Mouse (Mus musculus) heart, embryonic 16.5 days (tissue): ENCODE measurements around the gene Fbxo34. TPM values are rescaled to one million over a fixed set of nuclear protein-coding genes. Genes with fewer than 3 reads are reported as not detected.

Experiments used
- ATAC-seq: fragments of 200-750 bp; cut with Nextera tagmentation; replicated peaks from 2 replicates; pipeline ENCODE4 v1.8.0; 2017; ENCODE audit warnings: moderate number of reproducible peaks; ENCODE audit not compliant: insufficient read depth, low FRiP score; ENCODE audit errors: extremely low read depth
- H3K27ac ChIP-seq: fragments of 300-500 bp; sonication (generic); 2 replicates; pipeline ENCODE4 v1.5.1; 2014; ENCODE audit warnings: mild to moderate bottlenecking, low read length, control low read depth, moderate library complexity
- H3K27me3 ChIP-seq: fragments of 300-500 bp; sonication (generic); 2 replicates; pipeline ENCODE4 v1.6.1; 2014; ENCODE audit warnings: low read length, mixed read lengths; ENCODE audit not compliant: control insufficient read depth, insufficient read depth
- H3K36me3 ChIP-seq: fragments of 300-500 bp; sonication (generic); 2 replicates; pipeline ENCODE4 v1.6.1; 2014; ENCODE audit not compliant: control insufficient read depth, insufficient read depth
- H3K4me1 ChIP-seq: fragments of 300-500 bp; sonication (generic); 2 replicates; pipeline ENCODE4 v1.6.1; 2014; ENCODE audit warnings: low read length, mixed read lengths; ENCODE audit not compliant: control insufficient read depth, insufficient read depth
- H3K4me2 ChIP-seq: fragments of 300-500 bp; sonication (generic); 2 replicates; pipeline ENCODE4 v1.6.1; 2014; ENCODE audit warnings: low read depth, mild to moderate bottlenecking, control low read depth, low read length
- H3K4me3 ChIP-seq: fragments of 300-500 bp; sonication (generic); 2 replicates; pipeline ENCODE4 v1.5.1; 2014; ENCODE audit warnings: mild to moderate bottlenecking, control low read depth, low read length
- H3K9ac ChIP-seq: fragments of 300-500 bp; sonication (generic); 2 replicates; pipeline ENCODE4 v1.6.1; 2014; ENCODE audit warnings: low read length, control low read depth
- H3K9me3 ChIP-seq: fragments of 300-500 bp; sonication (generic); replicated peaks from 2 replicates; pipeline ENCODE4 v1.6.1; 2016; ENCODE audit warnings: low read length; ENCODE audit not compliant: control insufficient read depth
- WGBS: fragments of 180-500 bp; shearing (Covaris S2); extraction: QIAGEN DNeasy Blood & Tissue Kit; methylation state at CpG from one replicate; pipeline ENCODE4 v1.1.7; 2014; 5-methylcytosine and 5-hydroxymethylcytosine counted together
- polyA plus RNA-seq: library from polyadenylated mRNA; unstranded; fragments of >200 nt; fragmentation: Nextera tagmentation; extraction: Ambion mirVana; gene quantifications from 2 replicates; pipeline ENCODE4 v1.2.1, GENCODE M21; 2015

Fbxo34 gene
- polyA plus RNA-seq, 1 experiment from 2014 or later = 16.7 TPM

- Histone ChIP-seq H3K27me3 (no peaks in the 10 kb centered on the region), H3K36me3 (no peaks in the 10 kb centered on the region), H3K9ac (no peak overlapping the region), H3K4me1 (peaks cover 5% of the 10 kb centered on the region), H3K4me2 (no peak overlapping the region), H3K9me3 (no peaks in the 10 kb centered on the region), H3K4me3 (no peak overlapping the region), H3K27ac (no peak overlapping the region)
- 71% methylated on average over 6 of the region's 6 CpGs for WGBS
- ATAC-seq = no peak
Measured at GRCm38 (mm10) chr14:47482200-47482599, 32.0 kb downstream of the Fbxo34 start.

DNA sequence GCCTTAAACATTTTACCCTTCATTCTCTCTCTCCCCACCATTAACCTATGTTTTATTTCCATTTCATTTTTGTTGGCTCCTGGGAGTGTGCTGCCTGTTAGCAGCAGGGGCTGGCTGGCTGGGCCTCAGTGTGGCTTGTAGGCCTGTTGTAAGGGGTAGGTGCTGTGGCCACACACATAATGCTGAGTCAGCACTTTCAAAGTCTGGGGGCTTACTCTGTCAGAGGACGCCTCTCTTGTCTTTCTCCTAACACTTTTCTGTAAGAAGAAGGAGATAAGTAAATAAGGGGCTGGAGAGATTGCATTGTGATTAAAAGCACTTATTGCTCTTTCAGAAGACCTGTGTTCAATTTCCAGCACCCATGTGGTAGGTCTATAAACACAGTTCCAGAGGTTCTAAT lies 32.9 kb downstream of the Fbxo34 start:
- H3K36me3 ChIP-seq = no peaks in the 10 kb centered on the region
- WGBS = 76% methylated on average over 1 of the region's 1 CpGs
- ATAC-seq = no peak

GRCm38 (mm10) chr14:47488732-47489131 lies 38.5 kb downstream of the Fbxo34 start:
- no peaks in the 10 kb centered on the region for H3K9me3 ChIP-seq
- no peak overlapping the region for H3K4me2 ChIP-seq
- WGBS = 68% methylated on average over 7 of the region's 7 CpGs
- no peak overlapping the region for H3K27ac ChIP-seq
- H3K9ac ChIP-seq = no peak overlapping the region
- H3K4me3 ChIP-seq = no peak overlapping the region
- no peaks in the 10 kb centered on the region for H3K36me3 ChIP-seq
- H3K27me3 ChIP-seq = no peaks in the 10 kb centered on the region
- ATAC-seq = no peak
- H3K4me1 ChIP-seq = peaks cover 15% of the 10 kb centered on the region

More for the DNA sequence above, 32.9 kb downstream of the Fbxo34 start:
- no peaks in the 10 kb centered on the region for H3K27me3 ChIP-seq
- no peak overlapping the region for H3K4me2 ChIP-seq
- no peak overlapping the region for H3K4me3 ChIP-seq
- no peak overlapping the region for H3K27ac ChIP-seq
- H3K4me1 ChIP-seq = peaks cover 5% of the 10 kb centered on the region
- no peaks in the 10 kb centered on the region for H3K9me3 ChIP-seq
- no peak overlapping the region for H3K9ac ChIP-seq

GRCm38 (mm10) chr14:47489310-47490097 lies 39.3 kb downstream of the Fbxo34 start:
- ATAC-seq = no peak

DNA sequence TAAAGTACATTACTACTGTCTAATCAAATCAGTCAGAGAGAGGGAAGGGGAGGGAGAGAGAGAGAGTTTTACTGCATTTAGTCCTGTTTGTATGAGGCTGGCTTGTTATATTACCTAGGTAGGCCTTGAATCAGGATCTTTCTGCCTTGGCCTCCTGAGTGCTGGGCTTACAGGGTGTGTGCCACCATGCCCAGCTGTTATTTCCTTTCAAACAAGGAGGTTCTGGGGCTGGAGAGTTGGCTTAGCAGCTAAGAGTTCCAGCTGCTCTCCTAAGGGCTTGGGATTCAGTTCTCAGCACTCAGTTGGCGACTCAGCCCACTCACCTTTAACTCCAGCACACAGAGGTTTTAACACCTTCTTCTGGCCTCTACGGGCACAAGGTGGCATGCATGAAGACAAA lies 40.5 kb downstream of the Fbxo34 start:
- Histone ChIP-seq H3K27ac (no peak overlapping the region), H3K4me1 (peaks cover 15% of the 10 kb centered on the region), H3K4me2 (no peak overlapping the region), H3K9ac (no peak overlapping the region), H3K9me3 (no peaks in the 10 kb centered on the region), H3K36me3 (no peaks in the 10 kb centered on the region), H3K4me3 (no peak overlapping the region), H3K27me3 (no peaks in the 10 kb centered on the region)
- no peak for ATAC-seq
- WGBS = 88% methylated on average over 2 of the region's 2 CpGs

More at GRCm38 (mm10) chr14:47489310-47490097, 39.3 kb downstream of the Fbxo34 start:
- Histone ChIP-seq H3K9ac (no peak overlapping the region), H3K36me3 (no peaks in the 10 kb centered on the region), H3K4me3 (no peak overlapping the region), H3K9me3 (no peaks in the 10 kb centered on the region), H3K27ac (no peak overlapping the region), H3K4me1 (peaks cover 15% of the 10 kb centered on the region), H3K4me2 (peak overlapping the region; percentile 9; the same call in 1 of the 2 replicates), H3K27me3 (no peaks in the 10 kb centered on the region)
- WGBS = 40% methylated on average over 10 of the region's 10 CpGs

- Histone ChIP-seq H3K27me3 (no peaks in the 10 kb centered on the region), H3K9me3 (no peaks in the 10 kb centered on the region)
Measured at GRCm38 (mm10) chr14:47493592-47494361, 43.6 kb downstream of the Fbxo34 start.

DNA sequence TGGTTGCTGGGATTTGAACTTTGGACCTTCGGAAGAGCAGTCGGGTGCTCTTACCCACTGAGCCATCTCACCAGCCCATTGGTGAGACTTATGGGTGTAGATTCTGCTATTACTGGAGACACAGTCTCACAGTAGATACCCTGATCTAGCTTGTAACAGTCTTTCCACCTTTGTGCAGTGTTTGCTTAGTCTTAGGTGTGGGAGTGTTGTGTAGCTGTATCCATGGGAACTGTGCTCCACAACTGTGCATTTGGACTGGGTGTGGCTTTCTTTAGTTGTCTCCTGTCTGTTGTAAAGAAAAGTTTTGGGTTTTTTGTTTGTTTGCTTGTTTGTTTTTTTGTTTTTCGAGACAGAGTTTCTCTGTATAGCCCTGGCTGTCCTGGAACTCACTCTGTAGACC lies 45.7 kb downstream of the Fbxo34 start:
- no peak for ATAC-seq
- no peaks in the 10 kb centered on the region for H3K36me3 ChIP-seq
- H3K4me2 ChIP-seq = no peak overlapping the region
- H3K27me3 ChIP-seq = no peaks in the 10 kb centered on the region
- H3K9me3 ChIP-seq = no peaks in the 10 kb centered on the region
- WGBS = 96% methylated on average over 3 of the region's 3 CpGs
- H3K4me1 ChIP-seq = peaks cover 7% of the 10 kb centered on the region; the same call in 1 of the 2 replicates
- no peak overlapping the region for H3K9ac ChIP-seq
- no peak overlapping the region for H3K4me3 ChIP-seq
- H3K27ac ChIP-seq = no peak overlapping the region

More at GRCm38 (mm10) chr14:47493592-47494361, 43.6 kb downstream of the Fbxo34 start:
- peaks cover 14% of the 10 kb centered on the region for H3K4me1 ChIP-seq
- no peak overlapping the region for H3K9ac ChIP-seq
- H3K4me3 ChIP-seq = no peak overlapping the region
- no peak for ATAC-seq
- H3K4me2 ChIP-seq = no peak overlapping the region
- H3K27ac ChIP-seq = no peak overlapping the region
- 69% methylated on average over 2 of the region's 2 CpGs for WGBS
- H3K36me3 ChIP-seq = no peaks in the 10 kb centered on the region

- no peak overlapping the region for H3K4me2 ChIP-seq
- no peaks in the 10 kb centered on the region for H3K36me3 ChIP-seq
- H3K27ac ChIP-seq = no peak overlapping the region
- H3K9ac ChIP-seq = no peak overlapping the region
- H3K4me3 ChIP-seq = no peak overlapping the region
- no peaks in the 10 kb centered on the region for H3K27me3 ChIP-seq
- H3K9me3 ChIP-seq = no peaks in the 10 kb centered on the region
- 63% methylated on average over 3 of the region's 3 CpGs for WGBS
- peaks cover 7% of the 10 kb centered on the region; the same call in 1 of the 2 replicates for H3K4me1 ChIP-seq
- no peak for ATAC-seq
Measured at GRCm38 (mm10) chr14:47497166-47497565, 46.9 kb downstream of the Fbxo34 start.

DNA sequence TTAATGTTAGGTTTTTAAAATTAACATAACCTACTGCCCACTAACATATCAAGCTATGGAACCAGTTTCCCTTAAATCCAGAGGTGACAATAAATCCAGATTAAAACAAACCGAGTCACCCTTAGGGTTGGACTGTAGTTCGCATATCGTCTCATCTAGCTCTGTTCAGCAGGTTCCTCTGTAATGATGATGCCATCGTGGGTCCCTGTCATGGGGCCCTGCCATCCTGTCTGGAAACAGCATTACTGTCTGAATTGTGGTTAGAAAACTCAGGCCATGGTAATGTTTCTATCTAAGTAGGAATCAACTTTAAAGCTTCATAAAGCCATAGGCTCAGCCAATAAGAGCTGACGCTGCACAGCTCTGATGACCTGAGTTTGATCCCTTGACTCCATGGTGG lies 48.4 kb downstream of the Fbxo34 start:
- no peak for ATAC-seq
- Histone ChIP-seq H3K4me1 (0 out of 2 replicates have a peak, but pooled peaks cover 4% of the 10 kb centered on the region), H3K9ac (no peak overlapping the region), H3K9me3 (no peaks in the 10 kb centered on the region), H3K4me2 (no peak overlapping the region), H3K27me3 (no peaks in the 10 kb centered on the region), H3K4me3 (no peak overlapping the region), H3K36me3 (no peaks in the 10 kb centered on the region), H3K27ac (no peak overlapping the region)
- WGBS = 77% methylated on average over 5 of the region's 5 CpGs
